Mouse (Mus musculus): ENCODE data around the gene Agtrap. TPM values are rescaled to one million over a fixed set of nuclear protein-coding genes. Genes with fewer than 3 reads are reported as not detected.

Gene Agtrap
- polyA plus RNA-seq, 1 experiment: 9.6 TPM

Other genes starting within 250 kb of the Agtrap start
- gene Zfp933, start 239.7 kb downstream of the Agtrap start, polyA plus RNA-seq (2012; rRNA removed): 10.5 and 10.9 TPM in 2 replicates
- gene Miip, start 219.2 kb downstream of the Agtrap start, polyA plus RNA-seq (2012; rRNA removed): 51.3 and 66.8 TPM in 2 replicates
- 5.6 and 7.5 TPM in 2 replicates for gene Fv1, start 219.1 kb downstream of the Agtrap start, polyA plus RNA-seq (2012; rRNA removed)
- gene Mfn2, start 183.3 kb downstream of the Agtrap start, polyA plus RNA-seq (2012; rRNA removed): 100 and 102 TPM in 2 replicates
- gene Plod1, start 151.3 kb downstream of the Agtrap start, polyA plus RNA-seq (2012; rRNA removed): 18.8 and 20.3 TPM in 2 replicates
- gene 2510039O18Rik, start 147.1 kb downstream of the Agtrap start, polyA plus RNA-seq (2012; rRNA removed): 32.6 and 32.9 TPM in 2 replicates
- 0.15 and 0.16 TPM in 2 replicates for gene Nppb, start 102.2 kb downstream of the Agtrap start, polyA plus RNA-seq (2012; rRNA removed)
- gene Nppa, start 87.3 kb downstream of the Agtrap start, polyA plus RNA-seq (2012; rRNA removed): 13.9 and 14.6 TPM in 2 replicates
- 42.8 and 46.9 TPM in 2 replicates for gene Clcn6, start 49.2 kb downstream of the Agtrap start, polyA plus RNA-seq (2012; rRNA removed)
- 28.7 and 34.2 TPM in 2 replicates for gene Mthfr, start 49.0 kb downstream of the Agtrap start, polyA plus RNA-seq (2012; rRNA removed)
- gene Mad2l2, start 42.4 kb upstream of the Agtrap start, polyA plus RNA-seq (2012; rRNA removed): 24.8 and 27.8 TPM in 2 replicates
- 0.97 and 1.2 TPM in 2 replicates for gene Draxin, start 42.7 kb upstream of the Agtrap start, polyA plus RNA-seq (2012; rRNA removed)
- 33.9 and 40.0 TPM in 2 replicates for gene Fbxo6, start 64.1 kb upstream of the Agtrap start, polyA plus RNA-seq (2012; rRNA removed)
- 206 and 213 TPM in 2 replicates for gene Fbxo44, start 72.5 kb upstream of the Agtrap start, polyA plus RNA-seq (2012; rRNA removed)
- gene Fbxo2, start 72.6 kb upstream of the Agtrap start, polyA plus RNA-seq (2012; rRNA removed): 105 and 116 TPM in 2 replicates
- gene Disp3, start 199.9 kb upstream of the Agtrap start, polyA plus RNA-seq (2012; rRNA removed): 24.0 and 27.9 TPM in 2 replicates

All from frontal cortex, adult 2 months (tissue).